Mouse (Mus musculus) adrenal gland, adult 18-20 months (tissue): ENCODE data around the gene Sis. TPM values are rescaled to one million over a fixed set of nuclear protein-coding genes. Genes with fewer than 3 reads are reported as not detected.
A peak's percentile ranks its signal among the peaks of the same experiment; 100 is the strongest.

Experiments
- DNase-seq, 2 experiments: peaks; one replicate each; pipeline ENCODE4 v3.0.0; 2021 to 2022; ENCODE audit warnings: low spot score in 2 of 2
- long read RNA-seq, 2 experiments: library from polyadenylated mRNA; stranded (forward); transcript quantifications; one replicate each; pipeline ENCODE4 v2.0.0; 2021
- total RNA-seq, 2 experiments: library from RNA; stranded (reverse); gene quantifications; 1 replicate in 1 of 2; 2 replicates in 1 of 2; pipeline ENCODE4 v1.2.3; 2021

The Sis gene
- not detected for total RNA-seq
- long read RNA-seq, experiment 1: 0 reads
- long read RNA-seq, experiment 2: 0 reads

DNA sequence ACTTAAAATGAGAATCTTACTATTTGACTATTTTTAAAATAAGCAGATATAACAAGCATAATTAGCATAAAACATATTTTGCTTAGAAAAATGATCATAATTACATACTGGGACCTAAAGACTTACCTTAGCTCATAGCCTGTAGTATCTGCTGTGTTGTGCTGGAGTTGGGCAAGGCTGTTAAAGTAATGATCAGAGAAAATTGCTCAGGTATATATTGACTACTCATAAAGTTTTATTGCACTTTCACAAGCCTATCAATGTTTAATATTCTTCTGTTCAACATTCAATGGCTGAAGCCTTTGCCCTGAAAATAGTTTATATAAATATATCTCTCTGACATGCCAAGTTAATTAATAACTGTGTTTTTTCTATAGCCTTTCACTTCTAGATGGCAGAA is at the start of gene Sis:
Sis (minus strand) TSS at position 189 of the 400 bp plus-strand sequence.
- no peak for DNase-seq

DNA sequence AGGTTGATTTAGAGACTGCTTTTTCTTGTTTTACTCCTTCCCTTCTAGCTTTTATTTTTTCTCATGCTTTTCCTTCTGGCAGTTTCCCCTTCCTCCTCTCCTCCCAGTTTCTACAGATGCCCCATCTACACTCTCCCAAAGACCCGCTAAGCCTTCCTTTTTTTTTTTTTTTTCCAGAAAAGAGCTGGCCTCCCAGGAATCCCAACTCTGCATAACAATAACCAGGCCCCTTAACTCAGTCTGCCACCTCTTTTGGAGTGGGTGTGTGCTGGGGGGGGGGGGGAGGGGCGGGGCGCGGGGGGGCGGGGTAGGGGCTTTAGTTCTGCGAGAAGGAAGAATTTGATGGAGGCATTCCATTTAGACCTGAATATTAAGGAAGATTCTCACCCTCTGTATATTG is 38.4 kb upstream of the Sis start:
- no peak for DNase-seq

DNA sequence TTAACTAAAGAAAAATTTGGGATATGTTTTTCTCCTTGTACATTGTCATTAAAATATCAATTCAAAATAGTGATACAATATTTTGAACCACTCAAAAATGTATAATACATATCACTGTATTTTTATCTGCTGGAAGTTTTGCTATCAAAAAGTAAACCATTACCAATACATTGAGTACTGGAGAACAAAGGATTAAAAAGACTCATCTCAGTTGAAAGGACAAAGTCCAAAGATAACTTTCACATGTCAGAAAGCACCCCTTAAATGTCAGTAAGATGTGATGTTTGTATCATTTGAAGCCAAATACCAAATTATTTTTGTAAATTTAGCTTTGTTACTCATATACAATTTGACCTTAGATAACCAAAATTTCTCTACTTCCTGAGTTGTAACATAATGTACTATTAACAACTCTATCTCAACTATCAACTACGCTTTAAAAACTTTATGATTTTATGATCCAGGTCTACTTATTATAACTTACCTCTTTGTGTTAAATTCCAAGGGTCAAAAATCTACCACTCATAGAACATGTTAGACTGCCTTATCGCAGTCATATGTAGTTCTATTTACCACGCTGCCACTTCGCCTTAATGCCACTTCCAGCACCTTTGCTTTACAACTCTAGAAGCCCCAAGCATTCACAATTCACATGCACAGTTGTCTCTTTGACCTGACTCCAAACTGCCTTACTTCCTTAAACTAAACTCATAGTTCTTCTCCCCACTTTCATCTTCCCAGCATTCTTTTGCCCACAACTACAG is 35.5 kb upstream of the Sis start:
- DNase-seq: no peak

DNA sequence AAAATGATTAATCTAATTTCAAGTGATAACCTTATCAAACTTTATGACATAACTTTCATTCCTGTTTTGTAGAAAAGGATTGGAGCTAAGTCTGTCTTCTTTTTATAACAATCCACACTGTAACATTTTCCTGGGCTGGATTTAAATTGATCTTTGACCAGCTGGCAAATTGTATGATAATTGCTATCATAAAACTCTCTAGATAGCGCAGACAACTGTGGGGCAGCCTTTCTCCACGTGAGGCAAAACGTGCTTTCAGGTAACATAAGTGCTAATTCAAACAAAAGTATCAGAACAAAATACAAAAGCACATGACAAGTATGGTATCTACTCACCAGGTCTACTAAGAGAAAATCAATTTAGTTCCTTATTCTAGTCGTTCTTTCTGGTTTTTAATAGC is 29.9 kb upstream of the Sis start:
- no peak for DNase-seq

DNA sequence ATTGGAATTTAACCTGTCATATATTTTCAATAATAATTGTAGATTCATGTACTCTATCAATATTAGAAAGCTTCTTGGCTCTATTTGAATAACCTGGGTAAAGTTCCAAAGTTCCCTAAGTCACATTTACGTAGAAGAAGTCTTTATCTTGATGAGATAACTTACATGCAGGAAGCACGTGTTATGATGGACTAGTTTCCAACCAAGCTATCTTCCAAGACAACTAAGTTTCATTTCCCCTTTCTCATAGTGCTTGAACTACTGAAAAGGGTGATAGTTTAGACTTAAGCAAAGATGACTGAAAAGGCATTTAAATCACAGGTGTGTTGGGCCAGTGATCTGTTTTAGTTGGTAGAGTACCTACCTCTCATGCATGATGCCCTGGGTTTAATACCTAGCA is 23.3 kb upstream of the Sis start:
- DNase-seq: no peak

DNA sequence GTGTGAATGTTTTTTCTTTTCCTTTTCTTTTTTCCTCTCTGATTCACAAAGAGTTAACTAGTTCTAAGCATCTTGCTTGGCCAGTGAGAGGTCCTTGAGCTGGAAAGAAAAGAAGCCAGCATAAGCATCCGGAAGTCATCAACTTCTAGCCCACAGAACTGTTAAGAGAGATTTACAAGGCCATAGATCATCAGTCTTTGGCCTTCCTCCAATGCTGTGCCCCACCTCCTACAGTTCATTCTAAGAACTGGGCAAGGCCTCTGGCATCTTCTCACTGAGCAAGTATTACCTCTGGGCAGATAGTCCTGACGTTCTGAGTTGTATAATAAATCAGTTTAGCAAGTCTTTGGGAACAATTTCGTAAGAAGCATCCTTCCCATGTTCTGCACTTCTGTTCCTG is 8.9 kb upstream of the Sis start:
- peak in 1 of 2 experiments; percentile 2 for DNase-seq

DNA sequence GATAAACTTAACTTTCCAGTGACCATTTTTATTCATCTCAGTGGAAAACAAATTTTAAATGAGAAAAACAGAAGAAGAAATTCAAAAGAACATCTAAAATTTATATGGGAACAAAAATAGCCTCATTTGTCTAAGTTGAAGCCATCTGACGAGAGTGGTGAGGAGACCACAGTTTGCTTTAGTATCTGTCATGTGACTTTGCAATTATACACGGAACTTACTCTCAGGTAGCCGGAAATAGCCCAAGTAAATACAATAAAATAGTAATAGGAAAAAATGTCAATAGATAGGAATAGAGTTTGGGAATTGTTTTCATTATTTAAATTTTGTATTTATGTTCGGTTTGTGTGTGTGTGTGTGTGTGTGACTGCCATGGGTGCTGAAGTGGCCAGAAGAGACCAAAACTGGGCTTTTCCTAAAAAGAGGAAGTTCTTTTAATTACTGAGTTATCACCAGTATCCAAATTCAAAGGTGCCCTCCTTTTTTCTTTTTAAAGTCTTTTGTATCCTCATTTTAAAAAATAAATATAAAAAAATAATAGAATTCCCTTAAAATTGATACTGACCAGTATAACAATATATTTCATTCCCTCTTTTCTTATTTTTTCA is 48.6 kb downstream of the Sis start:
- DNase-seq: no peak

DNA sequence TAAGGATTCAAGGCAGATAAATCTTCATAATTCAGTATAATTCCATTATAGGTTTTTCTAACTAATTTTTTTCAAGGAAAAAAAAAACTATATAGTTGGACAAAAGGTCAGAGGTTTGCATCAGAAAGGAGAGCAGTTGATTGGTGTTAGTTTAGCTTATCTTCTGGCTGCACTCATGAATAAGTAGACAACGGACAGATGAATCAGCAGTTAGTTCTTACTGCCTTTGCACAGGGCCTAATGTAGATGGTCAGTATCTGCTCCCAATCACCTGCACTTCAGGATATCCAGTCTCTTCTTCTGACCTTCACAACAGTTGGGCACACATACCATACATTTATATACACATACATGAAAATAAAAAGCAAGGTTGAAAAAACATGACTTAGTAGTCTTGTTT is 85.2 kb downstream of the Sis start:
- no peak for DNase-seq

DNA sequence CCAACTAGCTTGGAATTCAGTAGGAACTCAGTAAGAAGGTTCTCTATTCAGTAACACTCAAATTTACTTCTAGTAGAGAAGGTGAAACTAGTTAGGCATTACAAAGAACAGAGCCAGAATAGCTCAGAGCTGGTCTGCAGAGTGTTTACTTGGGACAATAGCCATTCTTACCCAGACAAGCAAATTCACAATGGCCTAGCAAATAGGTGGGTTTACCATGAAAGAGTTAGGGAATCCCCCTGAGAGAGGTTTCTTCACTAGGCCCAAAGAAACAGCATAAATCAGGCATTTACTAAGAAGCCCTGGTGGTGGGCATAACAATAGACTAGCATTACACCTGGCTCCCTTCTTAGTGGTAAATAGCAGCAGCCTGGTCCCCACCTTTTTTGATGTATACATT is 99.5 kb downstream of the Sis start:
- DNase-seq: no peak

DNA sequence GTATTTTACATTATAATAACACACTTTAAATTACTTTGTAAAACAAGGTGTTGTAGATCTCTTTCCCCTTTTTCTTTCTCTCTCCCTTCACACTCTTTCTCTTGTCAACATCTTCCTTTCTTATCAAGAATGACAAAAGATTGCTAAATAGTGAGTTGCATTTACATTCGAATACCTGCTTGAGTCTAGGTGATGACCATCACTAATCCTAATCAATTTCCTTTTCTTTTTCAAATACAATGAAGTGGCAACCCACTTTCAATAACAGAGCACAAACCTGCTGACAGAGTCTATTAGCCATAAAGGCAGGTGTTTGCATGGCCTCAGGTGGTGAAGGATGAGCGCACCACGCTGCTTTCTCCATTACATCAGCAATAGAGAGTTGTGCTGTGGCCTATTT is 108.9 kb downstream of the Sis start:
- DNase-seq: no peak

DNA sequence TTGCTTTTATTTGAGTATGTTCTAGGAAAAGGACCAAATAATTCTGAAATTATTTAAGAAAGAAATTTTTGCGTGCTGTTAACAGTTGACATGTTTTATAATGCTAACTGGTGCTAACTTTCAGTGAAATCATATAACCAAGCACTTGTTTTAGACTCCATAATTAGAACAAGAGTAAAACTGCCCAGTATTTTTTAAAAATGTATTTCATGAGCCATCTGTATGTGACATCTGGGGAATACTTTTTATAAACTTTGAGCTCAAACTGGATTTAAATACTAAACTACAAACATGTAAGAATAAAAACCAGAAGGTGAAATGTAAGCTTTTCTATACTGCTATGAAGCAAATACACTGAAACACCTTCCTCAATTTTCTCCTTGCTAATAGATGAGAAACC is 112.3 kb downstream of the Sis start:
- no peak for DNase-seq

DNA sequence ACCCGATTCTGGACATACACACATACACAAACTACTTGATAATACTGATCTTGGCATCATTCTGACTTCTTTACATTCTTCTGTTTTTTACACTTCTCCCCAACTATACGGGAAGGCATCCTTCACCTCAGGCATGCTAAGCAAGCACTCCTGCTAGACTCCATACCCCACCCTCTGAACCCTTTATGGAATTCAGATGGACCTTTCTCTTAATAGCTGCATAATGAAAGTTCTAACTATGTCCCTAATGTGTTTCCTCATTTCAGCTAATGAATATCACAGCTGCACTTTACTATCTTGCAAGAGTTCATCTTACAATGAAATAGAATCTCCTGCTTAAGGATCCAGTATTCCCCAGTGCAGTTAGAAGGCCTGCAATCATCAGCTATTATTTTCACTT is 127.0 kb downstream of the Sis start:
- DNase-seq: no peak

Other genes starting within 250 kb of the Sis start
- gene Slitrk3, start 89.9 kb upstream of the Sis start, total RNA-seq: not detected